Mouse (Mus musculus): ENCODE results near the gene 2900011O08Rik. TPM values are rescaled to one million over a fixed set of nuclear protein-coding genes. Genes with fewer than 3 reads are reported as not detected.
A peak's percentile ranks its signal among the peaks of the same experiment; 100 is the strongest.

Gene 2900011O08Rik
- total RNA-seq, 1 experiment from 2014 or later: not detected

- no peak for ATAC-seq (replicated peaks; ENCODE audit: low read depth, poor library complexity, severe bottlenecking)
Observed at GRCm38 (mm10) chr16:14125253-14125652, 138.8 kb downstream of the 2900011O08Rik start.

- no peak for ATAC-seq (replicated peaks; ENCODE audit: low read depth, poor library complexity, severe bottlenecking)
Observed at GRCm38 (mm10) chr16:14128977-14129376, 142.6 kb downstream of the 2900011O08Rik start.

- ATAC-seq (replicated peaks; ENCODE audit: low read depth, poor library complexity, severe bottlenecking): no peak
Observed at GRCm38 (mm10) chr16:14130796-14131195, 144.4 kb downstream of the 2900011O08Rik start.

GRCm38 (mm10) chr16:14131376-14131775, 145.0 kb downstream of the 2900011O08Rik start:
- no peak for ATAC-seq (replicated peaks; ENCODE audit: low read depth, poor library complexity, severe bottlenecking)

GRCm38 (mm10) chr16:14131838-14132237, 145.4 kb downstream of the 2900011O08Rik start:
- ATAC-seq (replicated peaks; ENCODE audit: low read depth, poor library complexity, severe bottlenecking): peak; percentile 57

GRCm38 (mm10) chr16:14135014-14135413, 148.6 kb downstream of the 2900011O08Rik start:
- ATAC-seq (replicated peaks; ENCODE audit: low read depth, poor library complexity, severe bottlenecking): peak; percentile 58

- no peak for ATAC-seq (replicated peaks; ENCODE audit: low read depth, poor library complexity, severe bottlenecking)
Observed at GRCm38 (mm10) chr16:14137976-14138561, 151.7 kb downstream of the 2900011O08Rik start.

- no peak for ATAC-seq (replicated peaks; ENCODE audit: low read depth, poor library complexity, severe bottlenecking)
Observed at GRCm38 (mm10) chr16:14139106-14139505, 152.7 kb downstream of the 2900011O08Rik start.

- ATAC-seq (replicated peaks; ENCODE audit: low read depth, poor library complexity, severe bottlenecking): no peak
Observed at GRCm38 (mm10) chr16:14143298-14143697, 156.9 kb downstream of the 2900011O08Rik start.

GRCm38 (mm10) chr16:14147712-14148111, 161.3 kb downstream of the 2900011O08Rik start:
- no peak for ATAC-seq (replicated peaks; ENCODE audit: low read depth, poor library complexity, severe bottlenecking)

Other genes starting within 250 kb of the 2900011O08Rik start
- gene Rrn3, start 205.9 kb upstream of the 2900011O08Rik start, total RNA-seq (2017): 52.6 and 58.4 TPM in 2 replicates
- gene Ntan1, start 167.8 kb upstream of the 2900011O08Rik start, total RNA-seq (2017): 53.0 and 76.2 TPM in 2 replicates
- gene Pdxdc1, start 83.5 kb upstream of the 2900011O08Rik start, total RNA-seq (2017): 74.9 and 85.5 TPM in 2 replicates
- 0.78 and 0.87 TPM in 2 replicates for gene Mpv17l, start 83.4 kb upstream of the 2900011O08Rik start, total RNA-seq (2017)
- gene Ifitm7, start 284 bp downstream of the 2900011O08Rik start, total RNA-seq (2017): 1.3 and 3.3 TPM in 2 replicates
- gene Nde1, start 176.7 kb downstream of the 2900011O08Rik start, total RNA-seq (2017): 62.4 and 88.1 TPM in 2 replicates
- 31.7 and 32.9 TPM in 2 replicates for gene Marf1, start 176.7 kb downstream of the 2900011O08Rik start, total RNA-seq (2017)